Mouse (Mus musculus) 416B (cell line): ENCODE data around the gene Hsd3b7.
"Not testable (repeated sequence)": the region's sequence is repeated elsewhere in the genome, so short reads cannot be mapped to it uniquely, and the experiment has no call there.

ENCODE experiments used
- DNase-seq: peaks from one replicate; pipeline ENCODE4 v3.0.0; 2011; ENCODE audit warnings: low read depth

Hsd3b7 gene

GRCm38 (mm10) chr7:127817053-127817452 is 16.6 kb downstream of the Hsd3b7 start:
- no peak for DNase-seq

GRCm38 (mm10) chr7:127817776-127818175 is 17.4 kb downstream of the Hsd3b7 start:
- no peak for DNase-seq

- peak; percentile 50 for DNase-seq
Observed at GRCm38 (mm10) chr7:127820836-127821509, 20.6 kb downstream of the Hsd3b7 start.

- no peak for DNase-seq
Observed at GRCm38 (mm10) chr7:127822494-127822893, 22.1 kb downstream of the Hsd3b7 start.

- no peak for DNase-seq
Observed at GRCm38 (mm10) chr7:127823236-127824171, 23.1 kb downstream of the Hsd3b7 start.

- no peak for DNase-seq
Observed at GRCm38 (mm10) chr7:127824176-127824871, 23.9 kb downstream of the Hsd3b7 start, which contains the start of the genes Stx4a and Stx1b. TSS of gene Stx4a (plus strand) at chr7:127824294. TSS of gene Stx1b (minus strand) at chr7:127824549.

- DNase-seq = no peak
Observed at GRCm38 (mm10) chr7:127835550-127835949, 35.1 kb downstream of the Hsd3b7 start.

- DNase-seq = no peak
Observed at GRCm38 (mm10) chr7:127837473-127837872, 37.1 kb downstream of the Hsd3b7 start.

GRCm38 (mm10) chr7:127837878-127838277 is 37.5 kb downstream of the Hsd3b7 start:
- DNase-seq = not testable (repeated sequence)

- DNase-seq = peak; percentile 24
Observed at GRCm38 (mm10) chr7:127840031-127840430, 39.6 kb downstream of the Hsd3b7 start.

GRCm38 (mm10) chr7:127840886-127841285 is 40.5 kb downstream of the Hsd3b7 start:
- peak; percentile 81 for DNase-seq

GRCm38 (mm10) chr7:127841340-127842000 is 41.1 kb downstream of the Hsd3b7 start:
- DNase-seq = peak; percentile 99

GRCm38 (mm10) chr7:127842001-127842718 is 41.8 kb downstream of the Hsd3b7 start:
- DNase-seq = peak; percentile 86

GRCm38 (mm10) chr7:127849973-127850875 is 49.8 kb downstream of the Hsd3b7 start:
- DNase-seq = no peak

GRCm38 (mm10) chr7:127850906-127851305 is 50.5 kb downstream of the Hsd3b7 start:
- DNase-seq = peak; percentile 54
